Mouse (Mus musculus) hematopoietic stem cell, adult 5-6 weeks (primary cell): Measurements from ENCODE around the gene Olfr1361. TPM values are rescaled to one million over a fixed set of nuclear protein-coding genes. Genes with fewer than 3 reads are reported as not detected.

ENCODE experiments used
- ATAC-seq, 2 experiments: fragments of 125-278 bp in 1 of 2; replicated peaks in 1 of 2; 2 replicates each; pipeline ENCODE4 v1.8.0; 2016 to 2017; ENCODE audit warnings: inconsistent platforms in 2 of 2, mild to moderate bottlenecking in 2 of 2, moderate number of reproducible peaks in 2 of 2, low read depth in 1 of 2, moderate TSS enrichment in 1 of 2; ENCODE audit not compliant: low FRiP score in 2 of 2, poor library complexity in 2 of 2, severe bottlenecking in 2 of 2, insufficient read depth in 1 of 2, low TSS enrichment in 1 of 2
- total RNA-seq: library from RNA; stranded (forward); fragments of 172-1452, 232-1000 nt; gene quantifications from 2 replicates; pipeline ENCODE4 v1.2.3, GENCODE M21; 2017

Gene Olfr1361
- total RNA-seq: not detected in 2 replicates

- no peak for ATAC-seq
These were observed at the start of gene Olfr1361 for GRCm38 (mm10) chr13:21663286-21663685. TSS of gene Olfr1361 (minus strand) at chr13:21663386.

GRCm38 (mm10) chr13:21711698-21712097 is 48.5 kb upstream of the Olfr1361 start:
- no peak for ATAC-seq

GRCm38 (mm10) chr13:21710821-21711525 is 47.8 kb upstream of the Olfr1361 start:
- ATAC-seq: peak; percentile 22 to 29; a peak in 3 of 4 replicates

GRCm38 (mm10) chr13:21710031-21710711 is 47.0 kb upstream of the Olfr1361 start:
- peak; percentile 91 for ATAC-seq

GRCm38 (mm10) chr13:21706669-21707068 is 43.5 kb upstream of the Olfr1361 start:
- no peak for ATAC-seq

- ATAC-seq: no peak
These were observed 34.6 kb upstream of the Olfr1361 start, which contains the start of gene Olfr1359 for GRCm38 (mm10) chr13:21697811-21698210. TSS of gene Olfr1359 (plus strand) at chr13:21698111.

- no peak for ATAC-seq
These were observed 14.1 kb upstream of the Olfr1361 start, which contains the start of gene Olfr1360 for GRCm38 (mm10) chr13:21677305-21677704. TSS of gene Olfr1360 (minus strand) at chr13:21677405.

- no peak for ATAC-seq
These were observed 20.8 kb downstream of the Olfr1361 start, which contains the start of gene Olfr11 for GRCm38 (mm10) chr13:21642418-21642817. TSS of gene Olfr11 (minus strand) at chr13:21642518.

- ATAC-seq: no peak
These were observed 49.3 kb downstream of the Olfr1361 start, which contains the start of gene Olfr1362 for GRCm38 (mm10) chr13:21613922-21614321. TSS of gene Olfr1362 (minus strand) at chr13:21614022.

Other genes starting within 250 kb of the Olfr1361 start
- gene Pgbd1, start 222.3 kb downstream of the Olfr1361 start, total RNA-seq: 0.88 and 2.2 TPM in 2 replicates
- 38.0 and 39.3 TPM in 2 replicates for gene Zscan26, start 209.7 kb downstream of the Olfr1361 start, total RNA-seq
- 1.7 TPM in 1 of 2 replicates, not detected in the other for gene Nkapl, start 194.9 kb downstream of the Olfr1361 start, total RNA-seq
- 1.4 and 1.6 TPM in 2 replicates for gene Zkscan4, start 184.5 kb downstream of the Olfr1361 start, total RNA-seq
- not detected in 2 replicates for gene Gm10065, start 183.9 kb downstream of the Olfr1361 start, total RNA-seq
- 0.19 and 0.25 TPM in 2 replicates for gene AK157302, start 168.2 kb downstream of the Olfr1361 start, total RNA-seq
- 2.6 and 6.6 TPM in 2 replicates for gene Gm11273, start 162.0 kb downstream of the Olfr1361 start, total RNA-seq
- 18.2 and 21.3 TPM in 2 replicates for gene Zkscan8, start 132.3 kb downstream of the Olfr1361 start, total RNA-seq
- gene Olfr1366, start 120.6 kb downstream of the Olfr1361 start, total RNA-seq: not detected in 2 replicates
- not detected in 2 replicates for gene Olfr1535, start 103.5 kb downstream of the Olfr1361 start, total RNA-seq
- not detected in 2 replicates for gene Olfr1364, start 81.6 kb downstream of the Olfr1361 start, total RNA-seq
- gene Olfr1362, start 49.4 kb downstream of the Olfr1361 start, total RNA-seq: not detected in 2 replicates
- not detected in 2 replicates for gene Olfr11, start 20.9 kb downstream of the Olfr1361 start, total RNA-seq
- gene Olfr1360, start 14.0 kb upstream of the Olfr1361 start, total RNA-seq: not detected in 2 replicates
- gene Olfr1359, start 34.7 kb upstream of the Olfr1361 start, total RNA-seq: not detected in 2 replicates
- 207 and 226 TPM in 2 replicates for gene Hist1h2bl, start 52.8 kb upstream of the Olfr1361 start, total RNA-seq
- gene Hist1h2ai, start 53.0 kb upstream of the Olfr1361 start, total RNA-seq: 605 and 1,529 TPM in 2 replicates
- gene Hist1h3h, start 54.3 kb upstream of the Olfr1361 start, total RNA-seq: 66.5 and 218 TPM in 2 replicates
- 228 and 356 TPM in 2 replicates for gene Hist1h2bm, start 58.7 kb upstream of the Olfr1361 start, total RNA-seq
- 134 and 252 TPM in 2 replicates for gene Hist1h4j, start 71.7 kb upstream of the Olfr1361 start, total RNA-seq
- gene Hist1h4k, start 87.1 kb upstream of the Olfr1361 start, total RNA-seq: 1,343 and 1,971 TPM in 2 replicates
- 437 and 599 TPM in 2 replicates for gene Hist1h2ak, start 90.4 kb upstream of the Olfr1361 start, total RNA-seq
- gene Hist1h2bn, start 90.7 kb upstream of the Olfr1361 start, total RNA-seq: 843 and 1,062 TPM in 2 replicates
- 487 and 689 TPM in 2 replicates for gene Hist1h1b, start 117.2 kb upstream of the Olfr1361 start, total RNA-seq
- gene Hist1h3i, start 120.0 kb upstream of the Olfr1361 start, total RNA-seq: 102 and 199 TPM in 2 replicates
- 238 and 317 TPM in 2 replicates for gene Hist1h2an, start 123.8 kb upstream of the Olfr1361 start, total RNA-seq
- 17.5 and 24.0 TPM in 2 replicates for gene Hist1h2bp, start 124.1 kb upstream of the Olfr1361 start, total RNA-seq
- gene Hist1h2bq, start 146.8 kb upstream of the Olfr1361 start, total RNA-seq: 25.5 and 234 TPM in 2 replicates
- not detected in 2 replicates for gene Hist1h2ao, start 147.1 kb upstream of the Olfr1361 start, total RNA-seq
- 1,005 and 2,128 TPM in 2 replicates for gene Hist1h4m, start 148.4 kb upstream of the Olfr1361 start, total RNA-seq
- gene Hist1h4n, start 168.8 kb upstream of the Olfr1361 start, total RNA-seq: 608 and 1,167 TPM in 2 replicates
- gene Hist1h2ap, start 170.1 kb upstream of the Olfr1361 start, total RNA-seq: 2,322 and 2,497 TPM in 2 replicates
- gene Hist1h2br, start 170.4 kb upstream of the Olfr1361 start, total RNA-seq: 126 and 348 TPM in 2 replicates